Mouse (Mus musculus): ENCODE data around the gene Gm20388.

- TF ChIP-seq POLR2A (IDR thresholded peaks at IDR 0.05; ENCODE audit: borderline replicate concordance, control insufficient read depth, low read depth, low read length), result no peak
- no peak for TF ChIP-seq CTCF (IDR thresholded peaks at IDR 0.05; ENCODE audit: control insufficient read depth, insufficient read depth, low read length)
These were observed 3206.6 kb downstream of the Gm20388 start, which contains the start of gene Cpne7 for GRCm38 (mm10) chr8:123117127-123117731.

Data from bone marrow, adult 2 months (tissue).